Mouse (Mus musculus) forebrain, postnatal 0 days (tissue): ENCODE data around the gene Gas2l3. TPM values are rescaled to one million over a fixed set of nuclear protein-coding genes. Genes with fewer than 3 reads are reported as not detected.

Experiments
- ATAC-seq: fragments of 200-750 bp; cut with Nextera tagmentation; 2 replicates; pipeline ENCODE4 v1.8.0; 2017; ENCODE audit warnings: mild to moderate bottlenecking, moderate library complexity
- DNase-seq: peaks from one replicate; pipeline ENCODE4 v3.0.0-alpha.2; 2015
- H3K27ac ChIP-seq: fragments of 300-500 bp; sonication (generic); 2 replicates; pipeline ENCODE4 v1.5.1; 2014; ENCODE audit warnings: low read depth, mild to moderate bottlenecking, antibody characterized with exemption, low read length, moderate library complexity, mixed read lengths
- H3K27me3 ChIP-seq: fragments of 300-500 bp; sonication (generic); 2 replicates; pipeline ENCODE4 v1.6.1; 2014; ENCODE audit warnings: mild to moderate bottlenecking, low read length, mixed read lengths; ENCODE audit not compliant: insufficient read depth
- H3K36me3 ChIP-seq: fragments of 300-500 bp; sonication (generic); 2 replicates; pipeline ENCODE4 v1.6.1; 2014; ENCODE audit warnings: mild to moderate bottlenecking, moderate library complexity; ENCODE audit not compliant: insufficient read depth
- H3K4me1 ChIP-seq: fragments of 300-500 bp; sonication (generic); 2 replicates; pipeline ENCODE4 v1.6.1; 2014; ENCODE audit warnings: antibody characterized with exemption; ENCODE audit not compliant: insufficient read depth
- H3K4me2 ChIP-seq: fragments of 300-500 bp; sonication (generic); 2 replicates; pipeline ENCODE4 v1.6.1; 2014; ENCODE audit warnings: low read depth, mild to moderate bottlenecking, moderate library complexity
- H3K4me3 ChIP-seq: fragments of 300-500 bp; sonication (generic); 2 replicates; pipeline ENCODE4 v1.5.1; 2014; ENCODE audit warnings: low read depth, low read length, mixed read lengths
- H3K9ac ChIP-seq: fragments of 300-500 bp; sonication (generic); 2 replicates; pipeline ENCODE4 v1.6.1; 2014; ENCODE audit warnings: mild to moderate bottlenecking
- H3K9me3 ChIP-seq: fragments of 300-500 bp; sonication (generic); 2 replicates; pipeline ENCODE4 v1.6.1; 2016; ENCODE audit warnings: low read length
- CTCF ChIP-seq: sonication (generic); IDR thresholded peaks from 2 replicates; pipeline ENCODE4 v1.5.1; 2016; ENCODE audit warnings: antibody characterized with exemption, control low read depth, low read depth
- WGBS: fragments of 180-500 bp; shearing (Covaris S2); extraction: QIAGEN DNeasy Blood & Tissue Kit; methylation state at CpG from one replicate; pipeline ENCODE4 v1.1.7; 2014; 5-methylcytosine and 5-hydroxymethylcytosine counted together
- polyA plus RNA-seq: library from polyadenylated mRNA; unstranded; fragments of >200 nt; fragmentation: Nextera tagmentation; extraction: Ambion mirVana; gene quantifications from 2 replicates; pipeline ENCODE4 v1.2.1, GENCODE M21; 2015
- total RNA-seq: library from RNA; depleted of rRNA; stranded (reverse); fragments of >200 nt; gene quantifications from 2 replicates; pipeline ENCODE4 v1.2.3, GENCODE M21; 2014

Gas2l3 gene
- total and polyA plus RNA-seq, 2 experiments from 2014 or later, result 3.0 to 6.2 TPM

- Histone ChIP-seq H3K27me3 (no peaks in the 10 kb centered on the region), H3K4me3 (no peak overlapping the region), H3K4me1 (0 out of 2 replicates have a peak, but pooled peaks cover 3% of the 10 kb centered on the region), H3K4me2 (no peak overlapping the region), H3K9me3 (no peaks in the 10 kb centered on the region), H3K27ac (no peak overlapping the region), H3K9ac (no peak overlapping the region), H3K36me3 (no peaks in the 10 kb centered on the region)
- TF ChIP-seq CTCF, result no peak
- WGBS, result 28% methylated on average over 10 of the region's 10 CpGs
- DNase-seq (peak; percentile 54), ATAC-seq (peak; percentile 50)
These were observed 6.6 kb upstream of the Gas2l3 start for GRCm38 (mm10) chr10:89450411-89450810.

GRCm38 (mm10) chr10:89444381-89444780, 614 bp upstream of the Gas2l3 start:
- Histone ChIP-seq H3K36me3 (no peaks in the 10 kb centered on the region), H3K4me1 (0 out of 2 replicates have a peak, but pooled peaks cover 3% of the 10 kb centered on the region), H3K4me3 (peak overlapping the region; percentile 63), H3K27ac (no peak overlapping the region), H3K9me3 (no peaks in the 10 kb centered on the region), H3K27me3 (no peaks in the 10 kb centered on the region), H3K9ac (no peak overlapping the region), H3K4me2 (peak overlapping the region; percentile 98)
- ATAC-seq (no peak), DNase-seq (no peak)
- 34% methylated on average over 3 of the region's 3 CpGs for whole genome bisulfite sequencing
- no peak for TF ChIP-seq CTCF

- under 1% methylated on average over 17 of the region's 17 CpGs for WGBS
- peak overlapping the region; percentile 35 for H3K27ac ChIP-seq
- ATAC-seq, result peak; percentile 19
These were observed 598 bp downstream of the Gas2l3 start for GRCm38 (mm10) chr10:89443115-89443622.

DNA sequence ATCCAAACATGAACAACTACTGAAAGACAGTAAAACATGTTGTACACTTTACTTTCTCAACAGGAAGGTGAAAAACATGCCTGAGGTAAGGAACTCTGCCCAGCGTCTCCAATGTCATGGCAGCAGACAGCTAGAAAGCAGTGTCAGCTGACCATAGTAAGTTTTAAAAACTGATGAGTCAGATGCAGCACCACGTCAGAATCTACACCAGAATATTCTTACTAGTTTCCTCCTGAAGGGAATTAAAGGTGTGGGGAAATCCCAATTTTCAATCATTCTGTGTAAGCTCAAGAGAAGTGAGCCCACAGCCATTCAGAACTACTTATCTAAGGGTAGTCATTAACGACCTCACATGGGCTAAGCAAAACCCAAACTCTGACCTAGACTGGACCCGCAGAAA, 1.1 kb downstream of the Gas2l3 start:
- Histone ChIP-seq H3K27me3 (no peaks in the 10 kb centered on the region), H3K9me3 (no peaks in the 10 kb centered on the region), H3K4me2 (peak overlapping the region; percentile 98), H3K4me3 (peak overlapping the region; percentile 63), H3K4me1 (0 out of 2 replicates have a peak, but pooled peaks cover 3% of the 10 kb centered on the region), H3K9ac (no peak overlapping the region), H3K27ac (no peak overlapping the region), H3K36me3 (no peaks in the 10 kb centered on the region)
- DNase-seq (no peak), ATAC-seq (no peak)
- no peak for TF ChIP-seq CTCF
- WGBS, result 18% methylated on average over 4 of the region's 4 CpGs

More at GRCm38 (mm10) chr10:89443115-89443622, 598 bp downstream of the Gas2l3 start:
- Histone ChIP-seq H3K9ac (peak overlapping the region; percentile 52), H3K9me3 (no peaks in the 10 kb centered on the region), H3K4me1 (0 out of 2 replicates have a peak, but pooled peaks cover 3% of the 10 kb centered on the region), H3K36me3 (no peaks in the 10 kb centered on the region), H3K27me3 (no peaks in the 10 kb centered on the region), H3K4me3 (peak overlapping the region; percentile 63), H3K4me2 (peak overlapping the region; percentile 98)
- TF ChIP-seq CTCF, result no peak
- no peak for DNase-seq

GRCm38 (mm10) chr10:89441961-89442360, 1.8 kb downstream of the Gas2l3 start:
- DNase-seq (no peak), ATAC-seq (no peak)
- no peaks in the 10 kb centered on the region for H3K36me3 ChIP-seq
- no peaks in the 10 kb centered on the region for H3K27me3 ChIP-seq
- no peak overlapping the region for H3K4me2 ChIP-seq
- H3K9me3 ChIP-seq, result no peaks in the 10 kb centered on the region
- no peak overlapping the region for H3K27ac ChIP-seq
- H3K4me3 ChIP-seq, result no peak overlapping the region
- no peak for TF ChIP-seq CTCF
- H3K9ac ChIP-seq, result no peak overlapping the region
- 98% methylated on average over 3 of the region's 3 CpGs for WGBS
- 0 out of 2 replicates have a peak, but pooled peaks cover 3% of the 10 kb centered on the region for H3K4me1 ChIP-seq

DNA sequence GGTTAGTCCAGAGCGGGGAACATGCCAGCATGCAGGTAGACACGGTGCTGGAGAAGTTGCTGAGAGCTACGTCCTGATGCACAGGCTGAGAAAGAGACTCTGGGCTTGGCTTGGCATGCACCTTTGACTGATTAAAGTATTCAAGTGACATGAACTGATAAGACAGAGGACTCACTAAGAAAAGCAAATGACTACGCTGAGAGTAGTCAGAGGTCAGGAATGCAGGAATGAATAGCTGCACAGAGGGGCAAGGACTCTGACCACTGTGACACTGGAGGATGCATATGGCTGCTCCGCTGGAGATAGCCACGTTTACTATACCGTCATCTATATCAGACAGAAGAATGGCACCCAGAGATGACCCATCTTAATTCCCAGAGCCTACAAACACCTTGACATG, 4.4 kb downstream of the Gas2l3 start:
- H3K9me3 ChIP-seq, result no peaks in the 10 kb centered on the region
- no peaks in the 10 kb centered on the region for H3K27me3 ChIP-seq
- no peak for DNase-seq
- H3K9ac ChIP-seq, result no peak overlapping the region
- no peaks in the 10 kb centered on the region for H3K36me3 ChIP-seq
- H3K4me3 ChIP-seq, result no peak overlapping the region
- ATAC-seq, result no peak
- peaks cover 3% of the 10 kb centered on the region; the same call in 1 of the 2 replicates for H3K4me1 ChIP-seq
- no peak overlapping the region for H3K27ac ChIP-seq
- no peak overlapping the region for H3K4me2 ChIP-seq
- WGBS, result 88% methylated on average over 7 of the region's 7 CpGs
- TF ChIP-seq CTCF, result no peak

DNA sequence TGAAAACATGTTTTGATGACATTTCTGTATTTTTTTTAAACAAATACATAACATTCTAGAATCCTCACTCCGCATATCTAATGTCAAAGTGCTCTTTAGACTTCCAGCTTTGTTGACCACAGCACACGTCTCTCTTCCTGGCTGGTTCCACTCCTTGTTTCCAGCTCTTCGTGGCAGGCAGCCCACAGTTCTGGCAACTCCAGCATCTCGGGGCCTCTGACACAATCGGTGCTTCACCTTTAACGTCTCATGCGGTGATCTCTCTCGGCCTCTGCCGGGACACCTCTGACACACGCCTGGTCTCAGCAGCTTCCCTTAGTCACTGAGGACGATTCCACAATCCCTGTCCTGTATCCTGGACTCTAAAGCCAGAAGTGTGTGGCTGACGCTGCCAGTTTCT, 5.8 kb downstream of the Gas2l3 start:
- no peak overlapping the region for H3K4me2 ChIP-seq
- H3K4me3 ChIP-seq, result no peak overlapping the region
- no peak overlapping the region for H3K27ac ChIP-seq
- no peaks in the 10 kb centered on the region for H3K36me3 ChIP-seq
- H3K4me1 ChIP-seq, result no peaks in the 10 kb centered on the region; the same call in 1 of the 2 replicates
- no peak overlapping the region for H3K9ac ChIP-seq
- DNase-seq (no peak), ATAC-seq (no peak)
- H3K9me3 ChIP-seq, result no peaks in the 10 kb centered on the region
- WGBS, result 49% methylated on average over 12 of the region's 12 CpGs
- no peak for TF ChIP-seq CTCF
- H3K27me3 ChIP-seq, result no peaks in the 10 kb centered on the region
